Mouse (Mus musculus): Measurements from ENCODE around the gene Frmd8.

Frmd8 gene

DNA sequence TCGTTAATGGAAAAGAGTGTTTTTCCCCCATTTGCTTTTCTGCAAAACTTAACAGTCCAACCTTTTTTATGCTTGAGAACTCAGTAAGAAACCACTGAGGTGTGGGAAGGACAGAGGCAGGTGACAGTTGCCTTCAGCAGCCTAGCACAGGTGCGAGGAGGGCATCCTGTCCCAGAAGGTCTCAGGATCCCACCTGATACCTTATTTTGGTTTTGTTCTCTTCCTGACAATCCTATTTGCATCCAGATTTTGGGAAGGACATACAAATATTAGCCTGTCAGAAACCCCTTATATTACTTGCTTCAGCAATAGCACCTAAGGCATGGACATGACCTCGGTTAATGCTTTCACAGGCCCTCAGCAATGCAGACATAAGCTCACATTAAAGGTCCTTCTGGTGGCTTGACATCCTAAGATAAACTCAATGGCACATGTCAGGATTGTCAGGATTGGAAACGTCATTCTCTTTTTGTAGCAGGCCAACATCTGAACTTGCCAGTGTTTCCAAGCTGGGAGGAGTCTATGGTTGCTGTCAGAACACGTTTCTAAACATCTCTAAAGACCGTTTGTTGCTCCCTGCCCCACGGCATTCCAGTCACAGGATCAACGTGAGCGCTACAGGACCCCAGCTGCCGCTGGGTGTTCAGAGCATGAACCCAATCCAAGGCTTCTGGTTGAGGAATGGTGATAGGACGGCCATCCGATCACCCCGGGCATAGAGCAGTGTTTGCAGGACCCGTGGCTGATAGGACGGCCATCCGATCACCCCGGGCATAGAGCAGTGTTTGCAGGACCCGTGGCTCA is 34.8 kb downstream of the Frmd8 start:
- CTCF ChIA-PET, result interaction anchor here (0.6 to 4.1 kb wide), 11 partner anchors 22 to 53 kb away, joined by 3 to 31 read pairs (median 4); no protein-coding TSS in a partner anchor
- POLR2A ChIA-PET, result interaction anchor here (0.6 to 41.1 kb wide), 41 partner anchors 5 to 1794 kb away, joined by 3 to 4129 read pairs (median 31); partner anchors contain the start of genes Frmd8 (in 3 of the 4), Cfl1 (in 2 of the 4), Mus81 (in 2 of the 4) and Slc25a45 (in 2 of the 4)

DNA sequence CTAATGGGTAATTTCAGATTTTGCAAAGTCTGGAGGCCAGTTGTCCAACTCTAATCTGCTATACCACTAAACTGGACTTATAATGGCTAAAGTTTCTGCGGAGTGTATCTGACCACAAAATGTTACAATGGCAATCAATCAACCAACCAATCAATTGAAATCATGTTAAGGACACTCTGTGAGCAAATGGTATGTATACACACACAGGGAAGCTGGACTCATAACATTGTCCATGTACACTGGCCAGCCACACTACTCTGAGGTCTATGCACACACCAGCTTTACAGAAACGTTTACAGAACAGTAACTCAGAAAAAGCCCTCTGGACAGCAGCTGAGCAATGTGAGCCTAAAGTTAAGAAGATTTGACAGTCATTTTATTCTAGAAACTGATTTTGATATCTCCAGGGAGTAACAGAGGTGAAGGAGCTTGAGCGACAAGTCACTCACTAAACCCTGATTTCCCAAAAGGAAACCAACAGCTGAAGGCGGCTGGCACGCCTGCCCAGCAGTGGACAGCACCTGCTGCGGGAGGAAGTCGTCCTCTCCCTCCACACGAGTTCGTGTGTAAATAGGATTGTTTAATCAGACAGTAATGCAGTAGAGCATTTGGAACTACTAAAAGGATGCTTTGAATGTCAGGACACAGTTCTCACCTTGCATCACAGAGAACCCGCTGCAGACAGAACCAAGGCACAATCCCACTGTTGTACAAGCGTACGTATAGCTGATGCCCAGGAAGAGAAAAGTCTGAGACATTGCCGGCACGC is 35.6 kb downstream of the Frmd8 start:
- POLR2A ChIA-PET, result interaction anchor here (0.5 to 41.1 kb wide), 28 partner anchors 4 to 350 kb away, joined by 3 to 4129 read pairs (median 163); partner anchors contain the start of genes Frmd8 (in 2 of the 4), Tigd3 (in 2 of the 4), Cfl1 (in 1 of the 4) and Mus81 (in 1 of the 4)
- CTCF ChIA-PET, result interaction anchor here (0.7 to 4.1 kb wide), 8 partner anchors 11 to 53 kb away, joined by 3 to 31 read pairs (median 4); no protein-coding TSS in a partner anchor

GRCm38 (mm10) chr19:5838892-5839165 is 36.2 kb downstream of the Frmd8 start:
- POLR2A ChIA-PET, result interaction anchor here (0.5 to 41.1 kb wide), 24 partner anchors 4 to 288 kb away, joined by 3 to 4129 read pairs (median 298); partner anchors contain the start of genes Frmd8 (in 2 of the 4), Slc25a45 (in 1 of the 4) and Tigd3 (in 1 of the 4)
- CTCF ChIA-PET, result interaction anchor here (0.5 to 1.1 kb wide), 5 partner anchors 11 to 52 kb away, joined by 3 to 6 read pairs (median 4); no protein-coding TSS in a partner anchor

GRCm38 (mm10) chr19:5838136-5838891 is 36.8 kb downstream of the Frmd8 start:
- POLR2A ChIA-PET, result interaction anchor here (1.0 to 41.1 kb wide), 24 partner anchors 3 to 289 kb away, joined by 3 to 4129 read pairs (median 298); partner anchors contain the start of genes Frmd8 (in 2 of the 4), Tigd3 (in 2 of the 4) and Slc25a45 (in 1 of the 4)
- CTCF ChIA-PET, result interaction anchor here (0.5 to 2.0 kb wide), 8 partner anchors 12 to 51 kb away, joined by 3 to 7 read pairs (median 4); no protein-coding TSS in a partner anchor

DNA sequence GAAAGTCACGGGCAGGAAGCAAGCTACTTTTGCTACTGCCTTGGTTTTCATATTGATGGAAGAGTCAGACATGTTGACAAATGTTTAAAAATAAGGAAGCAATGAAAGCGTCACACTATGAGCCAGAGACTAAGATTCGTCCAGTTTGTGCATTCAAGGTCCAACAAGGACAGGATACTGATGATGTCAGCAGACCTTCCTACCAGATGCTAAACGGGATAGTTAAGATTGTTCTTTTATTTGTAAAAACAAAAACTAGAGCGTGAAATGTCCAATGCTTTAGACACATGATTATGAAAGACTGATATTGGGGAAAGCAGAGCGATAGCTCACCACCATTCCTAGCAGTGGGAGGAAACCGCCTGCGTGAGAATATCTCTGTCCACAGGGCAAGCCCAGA is 37.5 kb downstream of the Frmd8 start:
- ChIA-PET CTCF (interaction anchor here (1.1 to 3.4 kb wide), 7 partner anchors 12 to 51 kb away, joined by 3 to 12 read pairs (median 4); no protein-coding TSS in a partner anchor), POLR2A (interaction anchor here (0.6 to 41.1 kb wide), 23 partner anchors 3 to 290 kb away, joined by 3 to 4129 read pairs (median 399); partner anchors contain the start of genes Tigd3 (in 2 of the 4), Frmd8 (in 1 of the 4) and Slc25a45 (in 1 of the 4))

DNA sequence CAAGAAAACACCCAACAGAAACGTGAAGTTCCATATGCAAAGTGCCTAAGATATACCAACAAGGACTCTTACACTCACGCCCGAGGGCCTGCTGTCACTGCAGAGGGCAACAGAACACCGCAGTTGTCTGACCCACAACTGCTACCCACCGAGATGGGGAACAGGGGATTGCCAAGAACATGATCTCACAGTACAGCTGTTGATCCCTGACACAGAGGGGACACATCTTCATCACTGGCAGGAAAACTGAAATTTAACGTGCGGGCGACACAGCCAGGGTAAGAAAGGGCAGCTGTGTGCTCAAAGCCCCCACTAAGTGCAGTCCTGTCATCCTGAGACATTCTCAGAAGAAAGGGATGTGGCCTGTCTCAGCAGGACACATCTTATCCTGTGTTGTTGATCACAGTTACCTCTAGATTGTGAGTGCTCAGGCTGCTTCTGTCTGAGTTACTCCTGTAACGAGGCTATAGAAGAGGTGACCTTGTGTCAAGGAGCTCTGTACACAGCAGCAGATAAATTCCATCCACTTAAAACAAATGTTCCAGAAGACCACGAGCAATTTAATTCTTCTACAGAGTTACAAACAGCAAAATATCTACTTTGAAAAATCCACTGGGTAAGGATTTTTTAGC is 38.0 kb downstream of the Frmd8 start:
- ChIA-PET POLR2A (interaction anchor here (0.6 to 41.1 kb wide), 22 partner anchors 2 to 290 kb away, joined by 3 to 4129 read pairs (median 450); partner anchors contain the start of genes Tigd3 (in 2 of the 4), Frmd8 (in 1 of the 4) and Slc25a45 (in 1 of the 4)), CTCF (interaction anchor here (0.6 to 3.4 kb wide), 8 partner anchors 13 to 208 kb away, joined by 3 to 12 read pairs (median 4); no protein-coding TSS in a partner anchor)

DNA sequence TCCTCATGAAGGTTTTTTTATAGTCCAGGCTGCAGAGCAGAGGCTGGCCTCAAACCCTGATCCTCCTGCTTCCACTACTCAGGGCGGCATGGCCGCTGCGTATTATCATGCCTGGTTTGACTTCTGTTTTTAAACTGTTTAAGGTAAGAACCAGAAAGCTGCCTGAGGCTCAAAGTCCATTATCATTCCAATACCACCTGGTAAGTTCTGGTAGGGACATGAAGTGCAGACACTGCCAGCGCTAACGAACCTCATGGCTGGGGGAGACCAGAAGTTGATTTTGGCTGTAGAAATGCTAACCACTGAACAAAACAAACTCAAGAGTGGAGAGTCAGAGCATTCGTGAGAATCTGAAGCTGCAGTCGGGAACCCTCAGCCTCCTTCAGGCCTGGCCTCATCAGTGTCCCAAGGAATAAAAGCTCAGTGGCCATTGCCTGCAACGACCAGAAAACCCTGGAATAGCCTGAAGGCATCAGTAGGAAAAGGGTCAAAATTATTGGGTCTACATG is 39.1 kb downstream of the Frmd8 start:
- ChIA-PET CTCF (interaction anchor here in 2 of 4 experiments (0.6 to 3.4 kb wide), 4 partner anchors 17 to 49 kb away, joined by 3 to 12 read pairs (median 6); no protein-coding TSS in a partner anchor), POLR2A (interaction anchor here (0.6 to 41.1 kb wide), 22 partner anchors 1 to 1847 kb away, joined by 3 to 4129 read pairs (median 450); partner anchors contain the start of genes Cfl1 (in 1 of the 4), Frmd8 (in 1 of the 4) and Slc25a45 (in 1 of the 4))

- ChIA-PET POLR2A (interaction anchor here (0.6 to 41.1 kb wide), 29 partner anchors 0 to 346 kb away, joined by 3 to 4129 read pairs (median 97); partner anchors contain the start of genes Cfl1 (in 1 of the 4), Frmd8 (in 1 of the 4) and Slc25a45 (in 1 of the 4)), CTCF (interaction anchor here (0.6 to 3.4 kb wide), 8 partner anchors 15 to 771 kb away, joined by 3 to 12 read pairs (median 4); no protein-coding TSS in a partner anchor)
Measured at GRCm38 (mm10) chr19:5835054-5835921, 39.8 kb downstream of the Frmd8 start.

DNA sequence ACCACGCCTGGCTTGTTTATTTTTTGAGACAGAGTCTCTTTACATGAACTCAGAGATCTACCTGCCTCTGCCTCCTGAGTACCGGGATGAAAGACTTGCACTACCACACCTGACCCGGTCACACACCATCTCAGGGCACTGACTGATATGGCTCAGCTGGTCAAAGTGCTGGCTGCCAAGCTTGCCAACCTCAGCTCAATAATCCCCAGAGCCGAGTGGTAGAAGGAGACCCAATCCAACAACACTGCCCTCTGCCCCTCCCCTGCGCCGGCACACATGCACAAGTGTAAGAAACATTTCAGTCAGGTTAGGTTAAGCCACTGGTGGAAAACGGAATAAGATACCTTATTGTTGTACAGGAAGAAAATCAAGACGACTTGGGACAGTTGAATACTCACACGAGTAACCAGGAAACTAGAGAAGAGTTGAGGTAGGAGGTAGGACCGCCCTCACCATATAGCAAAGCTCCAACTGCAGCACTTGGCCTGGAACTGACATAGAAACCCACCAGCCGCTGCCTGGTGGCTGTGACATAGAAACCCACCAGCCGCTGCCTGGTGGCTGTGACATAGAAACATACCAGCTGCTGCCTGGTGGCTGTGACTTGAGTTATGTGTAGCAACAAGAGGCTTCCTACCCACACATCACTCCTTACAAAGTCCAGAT is 40.7 kb downstream of the Frmd8 start:
- ChIA-PET POLR2A (interaction anchor here (0.6 to 41.1 kb wide), 27 partner anchors 1 to 266 kb away, joined by 3 to 4129 read pairs (median 142); partner anchors contain the start of genes Frmd8 (in 1 of the 4) and Slc25a45 (in 1 of the 4)), CTCF (interaction anchor here (0.6 to 3.4 kb wide), 7 partner anchors 14 to 772 kb away, joined by 3 to 12 read pairs (median 4); no protein-coding TSS in a partner anchor)

GRCm38 (mm10) chr19:5833287-5834100 is 41.6 kb downstream of the Frmd8 start:
- ChIA-PET POLR2A (interaction anchor here (0.7 to 41.1 kb wide), 24 partner anchors 2 to 265 kb away, joined by 3 to 4129 read pairs (median 350); partner anchors contain the start of genes Frmd8 (in 1 of the 4) and Scyl1 (in 1 of the 4)), CTCF (no interaction called here)

DNA sequence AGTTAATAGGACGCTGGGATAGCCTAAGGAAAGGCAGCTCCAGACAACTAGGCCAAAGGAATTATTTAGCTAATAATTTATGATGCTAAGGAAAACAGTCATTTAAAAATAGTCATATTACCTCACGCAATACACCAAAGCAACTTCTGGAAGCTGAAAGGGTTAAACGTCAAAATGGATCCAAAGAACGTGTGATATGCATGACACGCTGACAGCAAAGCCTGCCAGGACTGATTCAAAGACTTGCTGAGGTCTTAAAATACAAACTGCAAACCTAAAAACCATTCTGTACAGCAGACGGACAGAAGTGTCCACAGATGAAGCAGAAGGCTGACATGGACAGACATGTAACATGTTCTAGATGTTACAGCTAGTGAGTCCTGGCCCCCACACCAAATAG is 42.7 kb downstream of the Frmd8 start:
- CTCF ChIA-PET, result interaction anchor here in 1 of 4 experiments (1.0 to 1.6 kb wide), 2 partner anchors 14 to 22 kb away, joined by 3 to 5 read pairs; no protein-coding TSS in a partner anchor
- POLR2A ChIA-PET, result interaction anchor here (0.6 to 41.1 kb wide), 22 partner anchors 3 to 61 kb away, joined by 3 to 4129 read pairs (median 299); partner anchors contain the start of genes Frmd8 (in 1 of the 4) and Scyl1 (in 1 of the 4)

- ChIA-PET CTCF (interaction anchor here in 2 of 4 experiments (0.9 to 1.6 kb wide), 3 partner anchors 9 to 21 kb away, joined by 3 to 5 read pairs (median 3); no protein-coding TSS in a partner anchor), POLR2A (interaction anchor here (0.6 to 41.1 kb wide), 19 partner anchors 3 to 59 kb away, joined by 3 to 4129 read pairs (median 501); partner anchors contain the start of gene Frmd8 (in 1 of the 4))
Measured at GRCm38 (mm10) chr19:5831958-5832320, 43.1 kb downstream of the Frmd8 start.

DNA sequence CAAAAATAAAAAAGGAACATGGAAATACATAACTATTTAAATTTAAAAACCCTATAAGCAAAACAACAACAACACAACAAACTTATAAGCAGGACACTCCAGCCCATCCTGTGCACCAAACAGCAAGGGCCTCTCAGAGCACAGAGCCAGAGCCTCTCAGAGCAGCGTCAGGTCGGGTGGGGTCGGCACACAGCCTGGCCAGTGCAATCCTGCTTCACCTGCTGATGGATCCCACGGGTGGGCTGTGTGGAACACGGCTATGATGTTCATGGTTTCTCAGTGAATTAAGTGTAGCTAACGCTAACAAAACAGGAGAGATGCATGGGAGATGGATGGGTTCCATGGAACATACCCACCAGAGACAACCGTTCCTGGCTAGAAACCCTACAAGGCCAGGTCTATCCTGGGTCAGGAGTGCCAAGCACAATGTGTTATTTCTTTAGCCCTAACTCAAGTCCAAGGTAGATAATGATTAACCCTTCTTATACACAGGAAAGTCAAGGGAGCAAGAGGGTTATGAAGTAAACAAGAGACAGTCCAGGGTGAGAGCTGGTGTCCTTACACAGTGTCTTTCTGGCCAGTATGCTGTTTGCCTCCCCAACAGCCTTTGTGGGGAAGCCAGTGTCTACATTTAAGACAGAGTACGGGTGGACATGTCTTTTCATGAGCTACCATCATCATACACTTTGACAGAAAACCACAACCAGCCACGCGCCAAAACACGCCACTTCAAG is 43.7 kb downstream of the Frmd8 start:
- ChIA-PET CTCF (interaction anchor here in 2 of 4 experiments (0.9 to 1.6 kb wide), 3 partner anchors 8 to 21 kb away, joined by 3 to 5 read pairs (median 3); no protein-coding TSS in a partner anchor), POLR2A (interaction anchor here (0.7 to 41.1 kb wide), 19 partner anchors 4 to 439 kb away, joined by 3 to 4129 read pairs (median 501); partner anchors contain the start of gene Frmd8 (in 2 of the 4))

Measured in embryonic stem cell, embryonic (primary cell).